Mouse (Mus musculus) cerebral cortex, adult 2 months (tissue): ENCODE results near the gene Ehmt1.

Experiments
- WGBS: fragments of 180-500 bp; shearing (Covaris S2); methylation state at CpG from one replicate; pipeline ENCODE4 v1.1.7; 2018; 5-methylcytosine and 5-hydroxymethylcytosine counted together

The Ehmt1 gene

DNA sequence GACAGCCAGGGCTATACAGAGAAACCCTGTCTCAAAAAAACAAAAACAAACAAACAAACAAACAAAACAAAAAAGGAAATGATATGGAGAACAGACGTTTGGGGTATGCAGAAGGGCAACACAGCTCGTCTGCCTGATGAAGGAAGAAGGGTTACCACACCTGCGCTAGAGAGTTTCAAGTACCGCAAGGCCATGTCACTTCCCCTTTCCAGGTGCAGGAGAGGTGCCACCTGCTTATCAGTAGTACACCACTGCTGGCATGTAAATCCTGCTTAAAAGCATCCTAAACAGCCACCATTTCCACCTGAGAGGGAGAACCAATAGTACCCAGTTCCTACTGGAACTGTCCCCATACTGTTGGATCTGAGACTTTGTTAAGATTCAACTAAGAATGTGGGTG is 113.8 kb downstream of the Ehmt1 start:
- 89% methylated on average over 4 of the region's 4 CpGs for WGBS

DNA sequence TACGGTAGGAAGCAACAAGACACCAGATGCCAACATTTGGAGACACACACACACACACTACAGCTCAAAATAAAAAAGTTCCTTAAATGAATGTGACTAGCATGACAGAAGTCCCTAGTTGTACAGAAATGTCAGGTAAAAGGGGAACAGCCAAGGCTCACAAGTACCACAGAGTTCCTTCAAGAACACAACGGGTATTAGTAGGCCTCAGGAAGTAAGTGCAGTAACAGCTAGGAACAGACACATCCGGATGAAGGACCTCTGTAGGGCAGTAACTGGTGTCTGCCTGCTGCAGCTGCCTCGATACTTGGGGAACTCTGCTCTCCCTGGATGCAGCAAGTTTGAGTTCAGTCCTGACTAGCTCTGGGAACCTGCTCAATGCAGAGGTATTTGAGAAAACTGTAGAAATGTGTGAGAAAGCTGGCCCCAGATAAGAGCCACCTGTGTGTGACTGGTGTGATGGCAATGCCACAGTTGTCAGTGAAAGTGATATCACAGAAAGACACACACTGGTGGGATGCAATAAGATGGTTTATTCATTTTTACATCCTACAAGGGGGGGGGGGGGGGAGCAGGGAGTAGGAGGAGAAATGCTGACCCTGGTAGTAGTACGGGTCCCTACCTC is 122.5 kb downstream of the Ehmt1 start:
- 85% methylated on average over 5 of the region's 5 CpGs for WGBS

DNA sequence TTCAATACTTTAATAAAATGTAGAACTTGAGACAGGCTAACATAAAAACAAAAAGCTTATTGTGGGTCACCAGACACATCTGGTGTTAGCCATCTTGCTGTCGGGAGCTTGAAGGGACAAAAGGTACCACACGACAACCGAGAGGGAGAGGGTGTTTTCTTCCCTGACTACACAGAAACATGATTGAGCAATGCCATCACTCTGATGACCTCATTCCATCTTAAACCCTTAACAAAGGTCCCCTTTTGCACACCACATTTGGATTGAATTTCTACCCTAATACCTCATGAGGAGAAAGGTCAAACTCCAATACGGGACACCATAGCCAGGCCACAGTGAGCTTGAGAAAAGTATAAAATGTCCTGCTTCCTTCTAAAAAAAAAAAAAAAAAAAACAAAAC is 132.2 kb downstream of the Ehmt1 start:
- WGBS: 58% methylated on average over 4 of the region's 4 CpGs

DNA sequence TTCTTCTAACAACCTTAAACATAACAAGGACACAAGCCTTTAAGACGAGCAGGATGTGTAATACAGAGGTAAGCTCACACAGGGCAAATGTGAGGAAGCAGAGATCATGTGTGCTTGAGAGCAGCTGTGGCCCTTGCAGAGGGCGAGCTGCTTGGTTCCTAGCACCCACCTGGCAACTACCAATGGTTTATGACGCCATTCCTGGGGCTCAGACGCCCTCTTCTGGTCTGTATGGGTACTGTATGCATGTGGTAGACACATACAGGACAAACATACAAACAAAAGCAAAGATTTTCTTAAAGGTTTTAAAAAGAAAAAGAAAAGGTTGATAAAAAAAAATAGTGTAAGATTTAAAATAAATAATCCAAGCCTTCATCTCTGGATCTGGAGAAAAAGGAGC is 138.2 kb downstream of the Ehmt1 start:
- 54% methylated on average over 4 of the region's 4 CpGs for WGBS

DNA sequence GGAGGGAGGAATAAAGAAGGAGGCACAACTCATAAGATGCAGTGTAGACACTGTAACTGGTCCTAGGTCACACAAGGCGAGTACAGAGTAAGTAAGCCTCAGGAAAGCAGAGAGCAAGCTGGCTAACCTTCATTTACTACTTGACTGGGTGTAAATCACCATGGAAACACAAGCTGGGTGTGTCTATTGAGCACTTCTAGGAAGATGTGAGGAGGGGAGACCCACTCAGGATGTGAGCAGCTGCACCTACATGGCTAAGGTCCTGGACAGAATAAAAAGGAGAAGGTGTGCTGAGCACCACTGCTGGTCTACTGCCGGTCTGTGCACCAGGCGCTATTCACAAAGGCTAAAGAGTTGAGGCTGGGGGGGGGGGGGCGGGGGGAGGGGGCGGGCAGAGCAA is 142.6 kb downstream of the Ehmt1 start:
- WGBS: 27% methylated on average over 5 of the region's 5 CpGs

DNA sequence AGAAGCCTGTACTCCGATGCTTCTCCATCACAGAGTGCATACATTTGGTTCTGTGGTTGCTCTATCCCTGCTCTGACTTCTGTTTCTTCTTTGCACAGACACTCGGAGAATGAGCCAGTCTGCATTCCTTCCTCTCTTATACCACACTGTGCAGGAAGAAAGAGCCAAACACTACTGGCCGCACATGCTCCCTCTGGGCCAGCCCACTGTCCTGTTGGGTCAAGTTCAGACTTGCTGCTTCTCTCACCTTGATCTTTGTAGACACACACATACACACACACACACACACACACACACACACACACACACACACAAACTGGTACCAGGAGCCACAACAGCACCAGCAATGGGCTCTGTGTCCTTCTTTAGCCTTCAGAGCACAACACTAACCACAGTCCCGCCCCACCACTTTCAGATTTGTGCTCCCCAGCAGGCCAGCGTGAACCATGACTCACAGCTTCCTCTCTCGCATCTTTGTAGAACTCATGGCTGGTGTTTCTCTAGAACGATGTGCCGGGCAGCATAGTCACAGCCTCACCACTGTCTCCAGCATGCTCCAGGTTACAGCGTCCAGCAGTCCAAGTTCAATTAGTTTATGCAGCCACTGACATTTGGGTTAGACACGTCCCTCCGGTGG is 143.3 kb downstream of the Ehmt1 start:
- WGBS: 73% methylated on average over 11 of the region's 11 CpGs

DNA sequence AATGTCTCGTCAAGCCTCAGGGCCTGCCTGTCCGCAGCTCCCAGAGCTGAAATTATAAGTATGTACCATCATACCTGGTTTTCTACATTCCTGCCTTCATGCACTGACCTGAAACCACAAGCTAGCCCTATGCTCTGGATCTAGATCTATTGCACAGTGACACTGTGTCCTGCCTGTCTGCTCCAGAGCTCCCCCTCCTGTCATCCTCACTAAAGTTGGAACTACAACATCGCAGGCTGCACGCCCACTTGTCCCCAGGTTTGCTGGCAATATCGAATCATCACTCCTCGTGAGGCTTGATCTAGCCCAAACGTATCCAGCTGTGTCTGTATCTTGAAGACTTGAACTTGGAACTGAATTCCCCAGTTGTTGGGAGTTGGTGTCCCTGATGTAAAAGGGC is 144.6 kb downstream of the Ehmt1 start:
- WGBS: 54% methylated on average over 7 of the region's 7 CpGs

DNA sequence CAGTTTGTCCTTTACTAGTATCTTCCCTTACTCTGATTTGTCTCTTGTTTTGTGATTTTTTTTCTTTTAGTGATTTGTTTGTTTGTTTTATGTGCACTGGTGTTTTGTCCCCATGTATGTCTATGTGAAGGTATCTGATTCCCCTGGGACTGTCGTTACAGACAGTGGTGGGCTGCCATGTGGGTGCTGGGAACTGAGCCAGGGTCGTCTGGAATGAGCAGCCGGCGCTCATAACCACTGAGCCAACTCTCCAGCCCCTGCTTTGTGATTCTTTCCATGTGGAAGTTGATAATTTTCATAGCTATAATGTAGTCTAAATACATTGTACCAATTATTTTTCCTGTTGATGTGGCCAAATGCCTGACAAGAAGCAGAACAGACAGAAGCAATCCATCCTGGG is 148.6 kb downstream of the Ehmt1 start:
- WGBS: 63% methylated on average over 4 of the region's 4 CpGs

DNA sequence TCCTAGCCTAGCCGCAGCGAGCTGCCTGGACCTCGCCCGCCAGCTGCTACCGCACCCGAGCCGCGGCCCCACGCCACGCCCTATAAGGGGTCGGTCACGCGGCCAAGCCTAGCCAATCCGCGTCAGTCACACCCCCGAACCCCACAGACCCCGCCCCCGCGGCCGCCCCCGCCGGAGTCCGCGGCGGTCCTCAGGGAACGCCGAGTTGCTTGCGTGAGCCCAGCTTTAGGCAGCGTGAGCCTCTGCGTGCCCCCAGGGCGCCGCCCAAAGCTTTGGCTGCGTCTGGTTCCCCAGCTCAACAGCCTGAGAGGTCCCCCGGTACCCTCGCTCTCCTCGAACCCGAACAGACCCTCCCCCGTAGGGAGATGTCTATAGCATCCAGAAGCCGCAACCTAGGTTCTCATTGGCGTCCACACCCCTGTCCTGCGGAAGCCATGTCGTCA is 156.3 kb downstream of the Ehmt1 start, which contains the start of gene Cacna1b:
Gene Cacna1b, minus strand, starts transcription at position 38 of the 443 bp plus-strand sequence.
- WGBS: 1% methylated on average over 42 of the region's 42 CpGs

DNA sequence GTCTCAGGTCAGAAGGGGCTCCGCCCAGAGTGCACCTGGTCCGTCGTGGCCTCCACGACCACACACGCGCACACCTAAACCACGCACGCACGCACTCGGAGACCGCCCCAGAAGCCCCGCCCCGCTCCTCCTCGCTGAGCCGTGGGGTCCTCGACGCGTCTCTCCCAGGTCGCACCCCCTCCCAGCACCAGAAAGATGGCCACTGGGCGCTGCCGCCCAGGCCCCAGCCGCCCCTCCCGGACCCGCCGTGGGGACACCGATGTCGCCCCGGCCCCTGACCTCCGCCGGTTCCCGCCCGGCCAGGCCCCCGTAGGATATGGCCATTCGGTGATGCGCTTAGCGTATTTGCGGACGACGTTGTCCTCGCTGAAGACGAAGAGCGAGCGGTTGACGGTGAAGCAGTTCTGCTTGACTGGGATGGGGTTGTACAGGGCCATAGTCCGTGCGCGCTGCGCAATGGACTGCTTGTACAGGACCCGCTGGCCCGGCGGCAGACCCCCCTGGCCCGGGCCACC is 156.9 kb downstream of the Ehmt1 start:
- WGBS: 1% methylated on average over 52 of the region's 52 CpGs

DNA sequence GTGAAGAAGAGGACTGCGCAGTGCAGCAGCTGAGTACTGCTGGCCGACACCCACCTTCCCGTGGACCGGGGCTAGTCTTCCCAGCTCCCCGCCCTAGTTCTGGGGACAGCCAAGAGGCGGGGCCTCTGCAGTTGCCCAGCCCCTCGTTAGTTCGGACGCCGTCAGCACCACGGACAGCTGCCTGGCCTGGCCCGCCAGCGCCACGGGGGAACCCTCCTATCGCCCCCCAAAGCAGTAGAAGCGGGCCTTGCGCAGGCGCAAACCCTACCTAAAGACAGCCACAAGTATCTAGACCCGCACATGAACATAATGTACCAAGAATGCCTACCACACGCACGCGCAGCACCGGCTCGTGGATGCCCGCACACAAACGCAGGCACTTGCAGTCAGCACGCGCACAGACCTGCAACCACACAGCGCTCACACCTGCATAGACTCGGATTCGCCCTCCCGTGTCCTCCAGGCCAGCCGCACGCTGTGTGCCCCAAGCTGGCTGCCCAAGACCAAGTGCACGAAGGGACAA is 157.4 kb downstream of the Ehmt1 start:
- WGBS: under 1% methylated on average over 35 of the region's 35 CpGs

DNA sequence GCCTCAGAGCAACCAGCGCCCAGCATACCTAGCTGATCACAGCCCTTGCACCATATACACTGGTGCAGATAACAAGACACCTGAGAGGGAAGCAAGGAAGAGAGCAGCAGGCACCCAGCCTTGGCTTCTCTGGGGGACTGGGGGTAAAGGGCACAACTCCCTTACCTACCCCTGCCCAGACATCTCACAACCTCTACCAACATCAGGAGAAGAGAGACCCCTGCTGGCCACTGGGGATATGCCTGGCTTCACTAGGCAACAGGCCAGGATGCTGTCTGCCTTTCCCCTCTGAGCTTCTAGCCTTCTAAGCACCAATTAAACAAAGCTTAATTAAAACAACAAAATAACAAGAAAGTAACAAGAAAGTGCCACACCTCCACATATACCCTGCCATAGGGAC is 164.1 kb downstream of the Ehmt1 start:
- 92% methylated on average over 1 of the region's 1 CpGs for WGBS

DNA sequence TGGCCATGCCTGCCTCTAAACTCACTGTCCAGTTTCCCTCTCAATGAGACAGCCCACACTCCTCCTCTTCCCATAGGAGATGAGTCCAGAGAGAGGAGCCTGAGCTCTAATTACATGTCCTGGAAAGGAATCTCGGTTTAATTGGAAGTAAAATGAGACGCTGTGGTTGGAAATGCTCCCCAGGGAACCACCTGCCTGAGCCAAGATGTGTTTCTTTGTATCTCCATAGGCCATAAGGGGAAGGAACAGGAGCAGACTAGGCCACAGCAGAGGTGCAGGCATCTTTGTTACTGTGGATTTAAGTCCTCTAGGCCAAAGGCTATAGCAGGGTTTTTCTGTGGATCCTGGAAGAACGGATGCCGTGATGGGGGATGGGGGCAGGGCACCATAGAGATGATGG is 166.8 kb downstream of the Ehmt1 start:
- WGBS: 44% methylated on average over 4 of the region's 4 CpGs

DNA sequence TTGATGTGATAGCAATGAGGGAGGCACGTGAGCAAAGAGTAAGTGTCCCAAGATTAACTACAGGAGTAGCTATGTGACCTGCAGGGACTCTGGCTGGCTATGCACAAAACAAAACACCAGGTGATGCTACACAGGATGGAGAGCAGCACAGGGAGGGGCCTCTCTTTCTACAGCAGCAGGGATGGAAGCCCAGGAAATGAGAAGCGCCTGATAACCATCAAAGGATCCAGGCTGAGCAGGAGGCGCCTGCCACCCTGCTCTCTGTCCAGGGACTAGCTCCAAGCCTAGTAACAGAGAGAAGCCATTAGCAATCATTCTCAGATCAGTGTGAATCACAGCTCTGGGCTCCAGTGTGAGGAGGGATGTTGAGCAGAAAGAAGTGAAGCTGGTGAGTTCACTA is 169.4 kb downstream of the Ehmt1 start:
- 79% methylated on average over 3 of the region's 3 CpGs for WGBS

DNA sequence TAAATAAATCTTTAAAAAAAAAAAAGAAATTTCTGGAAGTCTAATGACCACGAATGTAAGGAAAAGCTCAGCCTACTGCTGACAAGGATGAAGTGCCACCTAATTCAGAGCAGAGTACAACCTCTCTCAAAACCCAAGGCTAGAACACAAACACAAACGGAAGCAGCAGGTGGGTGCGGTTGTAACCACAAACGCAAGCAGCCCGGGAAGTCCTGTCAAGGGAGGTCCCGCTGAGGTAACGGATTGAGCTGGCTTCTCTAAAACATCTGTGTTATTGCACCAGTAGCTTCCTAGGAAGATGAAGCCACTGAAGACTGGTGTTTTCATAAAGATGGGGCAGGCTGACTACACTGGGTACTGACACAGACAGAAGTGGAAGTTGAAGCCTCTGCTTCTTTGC is 171.5 kb downstream of the Ehmt1 start:
- 60% methylated on average over 7 of the region's 7 CpGs for WGBS
